Mouse (Mus musculus) embryo, embryonic 10.5 days (tissue): Measurements from ENCODE around the gene Bms1.

Source experiments
- DNase-seq: peaks from one replicate; pipeline ENCODE4 v3.0.0-alpha.2; 2015; ENCODE audit warnings: low spot score

Bms1 gene

GRCm38 (mm10) chr6:118419050-118419920 is at the start of gene Bms1:
Gene Bms1, minus strand, starts transcription at chr6:118419474.
- DNase-seq: peak; percentile 97

DNA sequence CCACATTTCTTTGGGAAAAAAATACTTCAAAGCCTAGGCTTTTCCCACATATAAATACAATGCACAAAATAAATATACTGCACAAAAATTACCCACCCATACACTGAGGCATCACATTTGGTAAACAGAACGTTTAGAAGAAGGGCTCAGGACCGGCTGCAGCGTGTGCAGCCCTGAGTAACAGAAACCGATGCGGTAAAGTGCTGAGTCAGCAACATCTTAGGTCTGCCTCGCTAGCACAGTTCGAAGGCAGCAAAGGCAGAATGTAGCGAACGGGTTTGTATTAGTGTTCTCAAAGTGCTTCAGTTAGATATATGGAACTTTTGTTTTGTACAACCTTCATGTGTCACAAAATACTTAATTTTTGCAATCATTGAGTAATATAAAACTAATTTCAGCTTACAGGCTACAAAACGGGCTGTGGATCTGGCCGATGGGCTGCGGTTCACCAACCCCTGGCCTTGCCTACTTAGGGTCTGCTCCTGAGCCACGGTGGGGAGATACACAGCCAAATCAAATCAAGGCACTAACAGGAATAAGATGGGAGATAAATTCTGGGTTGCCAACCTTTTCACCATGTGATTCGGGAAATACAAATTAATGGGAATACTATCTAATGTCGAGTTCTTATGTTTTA is 42.9 kb upstream of the Bms1 start:
- no peak for DNase-seq

GRCm38 (mm10) chr6:118457726-118458125 is 38.5 kb upstream of the Bms1 start:
- no peak for DNase-seq

DNA sequence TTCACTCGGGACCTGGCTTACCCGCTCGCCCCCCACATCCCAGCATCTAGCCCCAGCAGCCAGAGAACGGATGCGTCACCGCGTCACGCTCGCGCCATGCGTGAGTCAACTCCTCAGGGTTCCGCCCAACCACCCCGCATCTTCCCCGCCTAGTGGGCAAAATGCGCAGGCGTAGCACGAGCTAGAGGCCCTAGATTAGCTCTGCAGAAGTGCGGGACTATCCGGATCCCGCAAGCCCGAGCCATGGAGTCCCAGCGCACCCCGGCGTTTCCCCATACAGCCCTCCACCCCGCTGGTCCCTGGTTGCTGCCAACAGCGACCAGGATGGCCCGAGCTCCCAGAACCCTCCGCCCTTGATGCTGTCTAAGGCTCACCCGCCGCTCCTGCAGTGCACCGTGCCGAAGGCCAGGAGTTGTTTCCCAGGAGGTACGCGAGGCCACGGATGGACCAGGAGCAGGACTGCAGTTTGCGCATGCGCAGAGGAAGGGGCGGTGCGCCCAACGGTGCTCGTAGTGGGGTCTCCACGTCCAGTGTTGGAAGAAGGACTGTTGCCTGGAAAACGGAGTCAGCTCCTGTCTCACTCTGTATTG is 35.9 kb upstream of the Bms1 start, which contains the start of gene Zfp248:
Gene Zfp248, minus strand, starts transcription at position 487 of the 590 bp plus-strand sequence.
- peak; percentile 93 for DNase-seq

GRCm38 (mm10) chr6:118454452-118454851 is 35.2 kb upstream of the Bms1 start:
- DNase-seq: no peak

DNA sequence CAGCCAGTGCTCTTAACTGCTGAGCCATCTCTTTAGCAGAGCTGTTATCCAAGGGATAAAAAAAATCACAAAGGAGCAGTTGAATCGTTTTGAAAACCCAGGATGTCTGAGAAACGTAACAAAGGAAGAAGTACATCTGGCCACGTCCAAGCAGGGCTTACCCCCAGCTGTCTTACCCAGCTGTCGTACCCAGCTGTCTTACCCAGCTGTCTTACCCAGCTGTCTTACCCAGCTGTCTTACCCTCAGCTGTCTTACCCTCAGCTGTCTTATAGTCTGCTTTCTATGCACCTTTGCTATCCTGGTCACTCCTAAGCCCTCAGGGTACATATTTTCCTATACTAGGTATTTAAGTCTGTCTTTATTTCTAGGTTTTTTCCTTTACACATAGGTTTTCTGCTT is 12.2 kb upstream of the Bms1 start:
- no peak for DNase-seq

- no peak for DNase-seq
Measured at GRCm38 (mm10) chr6:118426666-118427065, 7.4 kb upstream of the Bms1 start.

GRCm38 (mm10) chr6:118410428-118410827 is 8.8 kb downstream of the Bms1 start:
- DNase-seq: no peak

GRCm38 (mm10) chr6:118408510-118408909 is 10.8 kb downstream of the Bms1 start:
- DNase-seq: no peak

GRCm38 (mm10) chr6:118406421-118406820 is 12.9 kb downstream of the Bms1 start:
- DNase-seq: no peak

DNA sequence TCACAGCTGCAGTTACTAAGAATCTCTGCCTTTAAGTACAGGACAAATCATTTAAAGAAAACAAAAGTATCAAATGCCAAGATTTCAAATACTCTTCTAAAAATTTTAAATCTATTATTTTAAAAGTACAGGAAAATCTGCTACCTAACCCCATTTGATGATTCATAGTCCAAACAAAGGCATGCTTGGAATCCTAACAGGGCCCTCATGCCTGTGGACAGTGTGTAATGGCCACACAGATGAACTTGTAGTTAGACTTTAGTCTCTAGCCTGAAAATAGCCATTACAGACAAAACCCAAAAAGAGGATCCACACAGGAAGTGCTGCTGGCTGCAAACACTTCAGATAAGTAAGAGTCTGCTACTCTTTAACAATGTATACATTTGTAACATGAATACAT is 28.5 kb downstream of the Bms1 start:
- DNase-seq: no peak

- DNase-seq: no peak
Measured at GRCm38 (mm10) chr6:118385962-118386361, 33.3 kb downstream of the Bms1 start.

GRCm38 (mm10) chr6:118381234-118381633 is 38.0 kb downstream of the Bms1 start:
- DNase-seq: no peak

DNA sequence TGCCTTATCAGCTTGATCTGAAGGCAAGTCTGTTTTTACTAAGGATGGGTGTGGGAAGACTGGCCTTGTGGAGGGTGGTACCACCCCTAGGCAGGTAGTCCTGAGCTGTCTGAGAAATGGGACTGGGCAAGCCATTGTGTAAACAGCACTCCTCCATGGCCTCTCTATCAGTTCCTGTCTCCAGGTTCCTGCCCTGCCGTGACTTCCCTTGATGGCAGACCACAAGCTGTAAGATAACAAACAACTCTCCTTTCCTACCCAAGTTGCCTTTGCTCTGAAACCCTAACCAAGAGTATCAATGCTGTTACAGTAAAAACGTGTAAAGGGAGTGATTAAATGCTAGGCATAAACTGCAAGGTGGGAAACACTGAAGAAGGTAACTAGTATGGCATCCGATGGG is 38.6 kb downstream of the Bms1 start:
- DNase-seq: no peak

DNA sequence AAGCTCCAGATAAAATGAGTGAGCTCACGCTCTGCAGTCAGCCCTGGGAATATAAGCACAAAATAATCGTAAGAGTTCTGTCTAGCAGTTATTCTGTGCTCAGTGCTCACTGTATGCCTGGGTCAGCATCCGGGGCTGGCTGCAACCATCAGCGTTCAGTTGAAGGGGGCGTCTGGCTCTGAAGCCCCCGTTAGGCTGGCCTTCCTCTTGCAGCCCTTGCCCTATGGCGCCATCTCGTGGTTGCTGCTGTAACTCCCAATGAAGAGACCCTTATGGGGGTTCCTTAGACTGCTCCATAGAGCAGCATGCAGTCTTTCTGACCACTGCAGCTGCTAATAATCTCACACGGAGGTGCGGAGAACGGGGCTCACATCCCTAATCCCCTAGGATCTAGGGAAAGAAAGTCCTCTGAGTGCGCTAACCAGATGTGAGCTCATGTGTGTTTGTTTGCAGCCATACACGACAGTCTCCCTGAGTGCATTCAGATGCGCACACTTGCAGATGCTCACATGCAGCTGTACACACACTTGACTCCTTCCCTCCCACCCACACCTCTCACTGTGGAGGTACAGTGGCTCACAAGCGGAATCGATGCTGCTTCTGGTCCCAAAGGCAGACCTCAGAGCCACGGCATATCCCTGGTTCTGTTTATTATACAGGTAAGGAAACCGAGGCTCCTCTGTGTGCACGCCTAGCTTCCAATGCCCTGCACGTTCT is 39.7 kb downstream of the Bms1 start:
- peak; percentile 89 for DNase-seq

GRCm38 (mm10) chr6:118377611-118378010 is 41.7 kb downstream of the Bms1 start:
- no peak for DNase-seq

DNA sequence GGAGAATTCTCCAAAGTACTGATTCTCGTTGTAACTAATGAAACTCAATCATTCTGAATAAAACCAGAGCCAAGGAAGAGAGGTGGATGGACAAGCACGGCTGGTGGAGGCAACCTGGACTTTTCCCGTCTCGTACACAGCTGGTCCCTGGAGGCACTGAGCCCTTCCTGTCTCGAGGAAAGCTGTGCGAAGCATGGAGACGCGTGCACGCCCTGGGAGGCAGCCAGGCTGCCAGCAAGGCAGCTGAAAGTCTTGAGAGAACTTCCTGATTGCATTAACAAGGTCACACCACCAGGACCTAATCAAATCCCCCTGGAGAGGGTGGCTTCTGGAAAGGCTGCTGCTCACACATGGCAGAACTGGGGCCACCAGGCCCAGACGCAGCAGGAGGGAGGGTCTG is 43.3 kb downstream of the Bms1 start:
- DNase-seq: no peak

GRCm38 (mm10) chr6:118375457-118375856 is 43.8 kb downstream of the Bms1 start:
- no peak for DNase-seq

- no peak for DNase-seq
Measured at GRCm38 (mm10) chr6:118375026-118375425, 44.2 kb downstream of the Bms1 start.

DNA sequence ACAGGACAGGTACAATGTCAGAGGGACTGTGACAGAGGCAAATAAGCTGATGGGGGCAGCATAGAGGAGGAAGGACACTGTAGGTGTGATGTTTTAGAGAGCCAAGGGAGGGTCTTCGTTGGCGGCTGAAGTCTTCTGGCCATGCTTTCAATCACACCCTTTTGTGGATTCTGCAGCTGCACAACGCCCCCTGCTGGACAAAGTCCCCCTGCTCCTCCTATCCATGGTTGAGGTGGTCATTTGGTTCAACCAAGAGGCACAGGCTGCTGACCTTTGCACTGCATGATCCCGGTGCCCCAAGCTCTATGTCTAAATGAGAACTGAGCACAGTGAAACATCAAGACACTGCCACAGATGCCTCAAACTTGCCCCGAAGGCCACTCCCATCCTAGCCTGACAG is 46.0 kb downstream of the Bms1 start:
- peak; percentile 73 for DNase-seq

DNA sequence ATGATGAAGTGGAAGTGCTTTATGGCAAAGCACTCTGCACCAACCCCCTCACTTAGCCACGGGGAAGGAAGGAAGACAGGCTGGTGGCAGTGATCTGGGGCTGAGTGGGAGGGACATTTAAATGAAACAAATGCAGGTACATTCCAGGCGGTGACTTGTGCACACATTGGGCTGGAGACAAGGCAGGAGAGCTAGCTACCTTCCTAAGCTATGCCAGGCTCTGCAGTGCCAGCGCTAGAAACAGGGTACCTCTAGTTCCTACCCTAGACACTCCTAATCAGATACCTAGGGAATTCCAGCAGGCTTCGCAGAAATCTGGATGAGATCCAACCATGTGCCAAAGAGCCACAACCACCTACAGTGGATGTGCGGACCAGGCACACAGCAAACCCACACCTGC is 46.5 kb downstream of the Bms1 start:
- DNase-seq: no peak

GRCm38 (mm10) chr6:118367502-118367901 is 51.8 kb downstream of the Bms1 start:
- no peak for DNase-seq
